Comparison of ENCODE assay signal across 8 mouse cellular contexts in genomic region chr10:107122744-107123528, GRCm38 (mm10). TPM values are rescaled to one million over a fixed set of nuclear protein-coding genes. Genes with fewer than 3 reads are reported as not detected.
A peak's percentile ranks its signal among the peaks of the same experiment; 100 is the strongest.
DNase-seq lines count a peak whose midpoint lies in the region; ATAC-seq and TF ChIP-seq lines count a peak whose summit lies in the region.

No protein-coding gene starts in this region.

- no peaks in the 10 kb centered on the region for H3K36me3 ChIP-seq in liver, adult 2 months (ENCODE audit: control insufficient read depth, insufficient read depth, low read length)
- H3K36me3 ChIP-seq in forebrain, embryonic 11.5 days (ENCODE audit: control insufficient read depth, insufficient read depth, low read length) = no peaks in the 10 kb centered on the region
- H3K36me3 ChIP-seq in intestine, embryonic 16.5 days (ENCODE audit: control insufficient read depth, insufficient read depth, low read length) = no peaks in the 10 kb centered on the region
- H3K36me3 ChIP-seq in neural tube, embryonic 14.5 days (ENCODE audit: control insufficient read depth, insufficient read depth, low read length) = no peaks in the 10 kb centered on the region

- 5% methylated on average over 9 of the region's 9 CpGs for WGBS in liver, adult 2 months
- WGBS in forebrain, embryonic 11.5 days = 6% methylated on average over 9 of the region's 9 CpGs
- WGBS in intestine, embryonic 16.5 days = 13% methylated on average over 9 of the region's 9 CpGs
- WGBS in neural tube, embryonic 14.5 days = 12% methylated on average over 9 of the region's 9 CpGs

- H3K4me2 ChIP-seq in forebrain, embryonic 11.5 days (ENCODE audit: low read depth, low read length, severe bottlenecking) = peak overlapping the region; percentile 46
- H3K4me2 ChIP-seq in intestine, embryonic 16.5 days (ENCODE audit: low read depth, low read length) = peak overlapping the region; percentile 70
- peak overlapping the region; percentile 41 for H3K4me2 ChIP-seq in neural tube, embryonic 14.5 days (ENCODE audit: low read depth, low read length)

- peak overlapping the region; percentile 88 for H3K9ac ChIP-seq in liver, adult 2 months (ENCODE audit: low read depth, low read length)
- H3K9ac ChIP-seq in forebrain, embryonic 11.5 days (ENCODE audit: low read length) = peak overlapping the region; percentile 31
- H3K9ac ChIP-seq in intestine, embryonic 16.5 days (ENCODE audit: low read depth, low read length) = peak overlapping the region; percentile 58
- no peak overlapping the region for H3K9ac ChIP-seq in neural tube, embryonic 14.5 days (replicated peaks; ENCODE audit: low read depth, low read length)

- peak; percentile 80 for DNase-seq in liver, adult 2 months (ENCODE audit: extremely low read depth, low read depth, low spot score)
- DNase-seq in liver = no peak
- DNase-seq in forebrain, embryonic 11.5 days (ENCODE audit: low spot score) = no peak
- DNase-seq in adipocyte (ENCODE audit: low spot score) = no peak
- no peak for DNase-seq in right cerebral cortex, postnatal 4 days
- DNase-seq in cerebellum, postnatal 25 days = no peak

- TF ChIP-seq CTCF in liver, adult 2 months (IDR thresholded peaks at IDR 0.05; ENCODE audit: low read depth, low read length) = no peak

- no peak for TF ChIP-seq POLR2A in liver, adult 2 months (IDR thresholded peaks at IDR 0.05; ENCODE audit: extremely low read depth, insufficient read depth, low read length)

- peaks cover 2% of the 10 kb centered on the region; the same call in 1 of the 2 replicates for H3K79me2 ChIP-seq in liver, adult 2 months (ENCODE audit: control insufficient read depth, insufficient read depth, low read length)

- peak; percentile 60; the same call in 1 of the 2 replicates for ATAC-seq in forebrain, embryonic 11.5 days (replicated peaks; ENCODE audit: low FRiP score)
- ATAC-seq in intestine, embryonic 16.5 days = peak; percentile 41
- no peak for ATAC-seq in neural tube, embryonic 14.5 days (ENCODE audit: low read depth)

- peak overlapping the region; percentile 91 for H3K4me3 ChIP-seq in liver, adult 2 months (ENCODE audit: insufficient read depth, low read depth, low read length)
- peak overlapping the region; percentile 42 for H3K4me3 ChIP-seq in forebrain, embryonic 11.5 days (ENCODE audit: low read depth, low read length)
- peak overlapping the region; percentile 48 for H3K4me3 ChIP-seq in intestine, embryonic 16.5 days (ENCODE audit: low read length)
- H3K4me3 ChIP-seq in neural tube, embryonic 14.5 days (ENCODE audit: low read depth, low read length) = peak overlapping the region; percentile 19

- H3K27me3 ChIP-seq in liver, adult 2 months (ENCODE audit: control insufficient read depth, insufficient read depth, low read length) = no peaks in the 10 kb centered on the region
- H3K27me3 ChIP-seq in forebrain, embryonic 11.5 days (ENCODE audit: control insufficient read depth, insufficient read depth, low read length) = no peaks in the 10 kb centered on the region
- no peaks in the 10 kb centered on the region for H3K27me3 ChIP-seq in intestine, embryonic 16.5 days (replicated peaks; ENCODE audit: control insufficient read depth, insufficient read depth, low read length)
- no peaks in the 10 kb centered on the region for H3K27me3 ChIP-seq in neural tube, embryonic 14.5 days (ENCODE audit: control insufficient read depth, insufficient read depth, low read length)

- H3K27ac ChIP-seq in liver, adult 2 months (replicated peaks; ENCODE audit: insufficient read depth, low read depth, low read length) = peak overlapping the region; percentile 93
- no peak overlapping the region for H3K27ac ChIP-seq in forebrain, embryonic 11.5 days (ENCODE audit: low read depth, low read length)
- no peak overlapping the region for H3K27ac ChIP-seq in intestine, embryonic 16.5 days (ENCODE audit: low read length)
- no peak overlapping the region for H3K27ac ChIP-seq in neural tube, embryonic 14.5 days (ENCODE audit: low read depth, low read length)

- H3K9me3 ChIP-seq in forebrain, embryonic 11.5 days (ENCODE audit: control insufficient read depth, low read length) = no peaks in the 10 kb centered on the region
- no peaks in the 10 kb centered on the region for H3K9me3 ChIP-seq in intestine, embryonic 16.5 days (ENCODE audit: control insufficient read depth, low read length)
- H3K9me3 ChIP-seq in neural tube, embryonic 14.5 days (ENCODE audit: control insufficient read depth, low read length) = no peaks in the 10 kb centered on the region

- peaks cover 2% of the 10 kb centered on the region; the same call in 1 of the 2 replicates for H3K4me1 ChIP-seq in liver, adult 2 months (ENCODE audit: control insufficient read depth, insufficient read depth, low read length)
- H3K4me1 ChIP-seq in forebrain, embryonic 11.5 days (replicated peaks; ENCODE audit: control insufficient read depth, insufficient read depth, low read length) = no peaks in the 10 kb centered on the region; the same call in 1 of the 2 replicates
- peaks cover 3% of the 10 kb centered on the region; the same call in 1 of the 2 replicates for H3K4me1 ChIP-seq in intestine, embryonic 16.5 days (ENCODE audit: control insufficient read depth, insufficient read depth, low read length)
- no peaks in the 10 kb centered on the region for H3K4me1 ChIP-seq in neural tube, embryonic 14.5 days (ENCODE audit: control insufficient read depth, insufficient read depth, low read length)

RNA-seq across cellular contexts. Expression of gene Acss3, which starts 0.5 kb away (rescaled TPM):
- total RNA-seq in liver, adult 2 months (2014; rRNA removed) = 48.5 and 87.9 TPM in 2 replicates
- 10.0 and 18.6 TPM in 2 replicates for polyA plus RNA-seq in liver, adult 2 months (2012; rRNA removed)
- 2.8 and 3.4 TPM in 2 replicates for polyA plus RNA-seq in forebrain, embryonic 11.5 days (2014; fragmentation: Nextera tagmentation; extraction: Ambion mirVana)
- 0.71 and 1.1 TPM in 2 replicates for polyA plus RNA-seq in intestine, embryonic 16.5 days (2015; fragmentation: Nextera tagmentation; extraction: Ambion mirVana)
- polyA plus RNA-seq in neural tube, embryonic 14.5 days (2014; fragmentation: Nextera tagmentation; extraction: Ambion mirVana) = 0.42 and 0.99 TPM in 2 replicates

Comparison
In these comparisons a context has a peak if more than half of its experiments do, and no peak if none do; other contexts are left out.
1. H3K4me3 ChIP-seq: peak in every context shown above with its lines; median percentile 91 in liver, adult 2 months; 48 in intestine, embryonic 16.5 days; 42 in forebrain, embryonic 11.5 days; 19 in neural tube, embryonic 14.5 days.